Mouse (Mus musculus): ENCODE results near the gene Tsc22d3. TPM values are rescaled to one million over a fixed set of nuclear protein-coding genes. Genes with fewer than 3 reads are reported as not detected.

Tsc22d3 gene
- polyA plus RNA-seq, 1 experiment from 2014 or later, result 34.2 TPM

DNA sequence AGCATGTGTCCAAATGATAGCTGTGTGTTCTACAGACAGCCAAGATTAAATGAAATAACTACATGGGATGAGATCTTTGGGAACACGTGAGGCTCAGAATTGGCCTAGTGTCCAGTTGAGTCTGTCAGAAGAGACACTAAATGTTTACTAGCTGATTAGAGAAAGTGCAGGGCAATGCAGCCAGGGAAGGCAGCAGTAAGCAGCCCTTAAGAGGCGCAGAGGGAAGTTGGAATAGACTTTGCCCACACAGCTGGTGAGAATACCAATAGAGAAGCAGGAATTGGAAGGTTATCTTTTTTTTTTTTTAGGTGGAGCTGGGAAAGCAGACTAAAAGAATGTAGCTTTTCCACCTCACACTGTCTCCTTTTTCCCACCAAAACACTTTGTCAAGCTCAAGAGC is 61.8 kb downstream of the Tsc22d3 start:
- Histone ChIP-seq H3K27ac (ENCODE audit: low read depth) (peak overlapping the region; percentile 55), H3K4me3 (ENCODE audit: low read depth, low read length) (no peak overlapping the region), H3K27me3 (ENCODE audit: insufficient read depth, low read length) (no peaks in the 10 kb centered on the region), H3K4me2 (ENCODE audit: low read depth, low read length) (0 out of 2 replicates have a peak overlapping the region, but pooled peaks have one; percentile 3), H3K36me3 (replicated peaks; ENCODE audit: insufficient read depth, low read length) (no peaks in the 10 kb centered on the region), H3K4me1 (ENCODE audit: insufficient read depth) (peaks cover 13% of the 10 kb centered on the region), H3K9ac (replicated peaks) (no peak overlapping the region), H3K9me3 (ENCODE audit: low read length) (no peaks in the 10 kb centered on the region)
- 46% methylated on average over 2 of the region's 2 CpGs for WGBS (ENCODE audit: insufficient replicate concordance)
- DNase-seq (no peak), ATAC-seq (no peak)
- TF ChIP-seq CTCF (IDR thresholded peaks at IDR 0.05; ENCODE audit: low read depth) (no peak), EP300 (IDR thresholded peaks at IDR 0.05; ENCODE audit: low read depth) (no peak)

DNA sequence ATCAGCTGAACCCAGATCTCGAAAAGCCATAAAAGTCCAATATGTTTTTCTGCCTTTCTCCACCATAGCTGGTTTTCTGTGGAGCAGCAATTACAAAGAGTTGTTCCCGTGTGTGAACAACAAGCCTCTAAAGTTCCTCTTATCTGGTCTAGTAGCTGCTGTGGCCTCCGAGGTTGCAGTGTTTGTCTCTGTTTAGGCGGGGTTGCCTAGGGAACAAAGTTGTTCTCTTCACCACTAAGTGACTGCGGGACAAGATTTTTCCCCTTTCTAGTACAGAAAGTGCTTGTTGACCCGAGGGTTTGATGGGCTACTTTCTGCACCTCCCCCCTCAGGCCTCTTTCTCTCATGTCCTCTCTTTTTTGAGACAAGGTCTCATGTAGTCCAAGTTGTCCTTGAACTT is 62.8 kb downstream of the Tsc22d3 start:
- H3K27ac ChIP-seq (ENCODE audit: low read depth), result peak overlapping the region; percentile 60
- peak; percentile 50 for ATAC-seq

GRCm38 (mm10) chrX:140535487-140535886 is 65.0 kb downstream of the Tsc22d3 start:
- ATAC-seq (no peak), DNase-seq (no peak)
- Histone ChIP-seq H3K36me3 (replicated peaks; ENCODE audit: insufficient read depth, low read length) (no peaks in the 10 kb centered on the region), H3K9ac (replicated peaks) (no peak overlapping the region), H3K4me2 (ENCODE audit: low read depth, low read length) (no peak overlapping the region), H3K9me3 (ENCODE audit: low read length) (no peaks in the 10 kb centered on the region), H3K27me3 (ENCODE audit: insufficient read depth, low read length) (no peaks in the 10 kb centered on the region), H3K4me3 (ENCODE audit: low read depth, low read length) (no peak overlapping the region), H3K4me1 (ENCODE audit: insufficient read depth) (peaks cover 13% of the 10 kb centered on the region), H3K27ac (ENCODE audit: low read depth) (no peak overlapping the region)
- no peak for TF ChIP-seq CTCF (IDR thresholded peaks at IDR 0.05; ENCODE audit: low read depth)
- no peak for TF ChIP-seq EP300 (IDR thresholded peaks at IDR 0.05; ENCODE audit: low read depth)
- 64% methylated on average over 1 of the region's 1 CpGs for WGBS (ENCODE audit: insufficient replicate concordance)

More for the DNA sequence above, 62.8 kb downstream of the Tsc22d3 start:
- Histone ChIP-seq H3K4me1 (ENCODE audit: insufficient read depth) (peaks cover 11% of the 10 kb centered on the region), H3K27me3 (ENCODE audit: insufficient read depth, low read length) (no peaks in the 10 kb centered on the region), H3K9ac (replicated peaks) (no peak overlapping the region), H3K4me3 (ENCODE audit: low read depth, low read length) (no peak overlapping the region), H3K36me3 (replicated peaks; ENCODE audit: insufficient read depth, low read length) (no peaks in the 10 kb centered on the region), H3K9me3 (ENCODE audit: low read length) (no peaks in the 10 kb centered on the region), H3K4me2 (ENCODE audit: low read depth, low read length) (no peak overlapping the region)
- TF ChIP-seq EP300 (IDR thresholded peaks at IDR 0.05; ENCODE audit: low read depth), result peak; percentile 55; the same call in 1 of the 2 replicates
- no peak for TF ChIP-seq CTCF (IDR thresholded peaks at IDR 0.05; ENCODE audit: low read depth)
- WGBS (ENCODE audit: insufficient replicate concordance), result 30% methylated on average over 6 of the region's 6 CpGs
- DNase-seq, result peak; percentile 46

DNA sequence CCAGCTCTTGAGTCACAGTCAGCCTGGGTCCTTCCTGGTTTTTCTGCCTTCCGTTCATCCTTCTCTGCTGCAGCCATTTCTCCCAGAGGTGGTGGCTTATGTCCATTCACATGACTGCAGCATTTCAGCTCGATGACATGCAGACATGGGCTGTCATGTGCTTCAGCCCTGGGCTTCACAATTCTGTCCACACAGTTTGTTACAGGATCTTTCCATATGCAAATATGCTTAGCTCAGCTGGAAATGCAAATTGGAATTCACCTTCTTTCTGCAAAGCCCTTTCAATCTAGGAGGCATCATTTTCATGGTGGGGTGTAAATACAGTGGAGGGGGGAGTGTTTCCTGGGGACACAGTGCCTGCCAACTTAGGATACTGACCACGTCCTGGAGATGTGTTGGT is 66.2 kb downstream of the Tsc22d3 start:
- H3K36me3 ChIP-seq (replicated peaks; ENCODE audit: insufficient read depth, low read length), result no peaks in the 10 kb centered on the region
- 75% methylated on average over 3 of the region's 3 CpGs for WGBS (ENCODE audit: insufficient replicate concordance)
- ATAC-seq (no peak), DNase-seq (no peak)
- H3K4me1 ChIP-seq (ENCODE audit: insufficient read depth), result peaks cover 16% of the 10 kb centered on the region
- H3K9me3 ChIP-seq (ENCODE audit: low read length), result no peaks in the 10 kb centered on the region
- no peak for TF ChIP-seq EP300 (IDR thresholded peaks at IDR 0.05; ENCODE audit: low read depth)
- TF ChIP-seq CTCF (IDR thresholded peaks at IDR 0.05; ENCODE audit: low read depth), result no peak
- H3K27me3 ChIP-seq (ENCODE audit: insufficient read depth, low read length), result no peaks in the 10 kb centered on the region
- no peak overlapping the region for H3K4me3 ChIP-seq (ENCODE audit: low read depth, low read length)
- H3K9ac ChIP-seq (replicated peaks), result no peak overlapping the region
- no peak overlapping the region for H3K27ac ChIP-seq (ENCODE audit: low read depth)
- no peak overlapping the region for H3K4me2 ChIP-seq (ENCODE audit: low read depth, low read length)

DNA sequence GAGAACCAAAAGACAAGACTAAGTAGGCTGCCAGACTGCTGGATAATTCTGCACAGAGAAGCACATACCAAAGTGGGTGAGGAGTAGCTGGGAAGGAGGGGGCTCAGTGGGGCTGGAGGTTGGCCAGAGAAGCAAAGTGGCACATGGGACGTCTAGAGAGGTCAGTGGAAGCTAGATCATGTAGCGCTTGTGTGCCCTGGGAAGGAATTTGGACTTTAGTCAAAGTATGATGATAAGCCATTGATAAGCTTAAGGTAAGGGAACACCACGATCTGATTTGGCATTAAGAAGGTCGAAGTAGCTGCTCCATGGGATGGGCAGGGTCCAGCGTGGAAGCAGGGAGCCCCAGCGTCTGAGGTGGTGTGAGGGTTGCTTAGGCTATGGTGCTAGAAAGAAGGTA is 68.1 kb downstream of the Tsc22d3 start:
- DNase-seq, result no peak
- WGBS (ENCODE audit: insufficient replicate concordance), result 53% methylated on average over 6 of the region's 6 CpGs
- no peaks in the 10 kb centered on the region for H3K27me3 ChIP-seq (ENCODE audit: insufficient read depth, low read length)
- H3K4me2 ChIP-seq (ENCODE audit: low read depth, low read length), result no peak overlapping the region
- H3K9me3 ChIP-seq (ENCODE audit: low read length), result no peaks in the 10 kb centered on the region
- TF ChIP-seq CTCF (IDR thresholded peaks at IDR 0.05; ENCODE audit: low read depth) (no peak), EP300 (IDR thresholded peaks at IDR 0.05; ENCODE audit: low read depth) (no peak)
- ATAC-seq, result peak; percentile 47; the same call in 1 of the 2 replicates
- H3K36me3 ChIP-seq (replicated peaks; ENCODE audit: insufficient read depth, low read length), result no peaks in the 10 kb centered on the region
- H3K4me3 ChIP-seq (ENCODE audit: low read depth, low read length), result no peak overlapping the region
- peaks cover 10% of the 10 kb centered on the region for H3K4me1 ChIP-seq (ENCODE audit: insufficient read depth)
- H3K9ac ChIP-seq (replicated peaks), result no peak overlapping the region
- no peak overlapping the region for H3K27ac ChIP-seq (ENCODE audit: low read depth)

GRCm38 (mm10) chrX:140531356-140531755 is 69.1 kb downstream of the Tsc22d3 start:
- no peaks in the 10 kb centered on the region for H3K9me3 ChIP-seq (ENCODE audit: low read length)
- no peak overlapping the region for H3K27ac ChIP-seq (ENCODE audit: low read depth)
- H3K4me1 ChIP-seq (ENCODE audit: insufficient read depth), result peaks cover 7% of the 10 kb centered on the region
- H3K4me3 ChIP-seq (ENCODE audit: low read depth, low read length), result no peak overlapping the region
- H3K27me3 ChIP-seq (ENCODE audit: insufficient read depth, low read length), result no peaks in the 10 kb centered on the region
- 76% methylated on average over 2 of the region's 2 CpGs for WGBS (ENCODE audit: insufficient replicate concordance)
- no peak for ATAC-seq
- TF ChIP-seq CTCF (IDR thresholded peaks at IDR 0.05; ENCODE audit: low read depth) (no peak), EP300 (IDR thresholded peaks at IDR 0.05; ENCODE audit: low read depth) (no peak)
- no peak for DNase-seq
- no peaks in the 10 kb centered on the region for H3K36me3 ChIP-seq (replicated peaks; ENCODE audit: insufficient read depth, low read length)
- H3K9ac ChIP-seq (replicated peaks), result no peak overlapping the region
- H3K4me2 ChIP-seq (ENCODE audit: low read depth, low read length), result no peak overlapping the region

- 56% methylated on average over 5 of the region's 5 CpGs for WGBS (ENCODE audit: insufficient replicate concordance)
- Histone ChIP-seq H3K9ac (replicated peaks) (no peak overlapping the region), H3K4me3 (ENCODE audit: low read depth, low read length) (no peak overlapping the region), H3K36me3 (replicated peaks; ENCODE audit: insufficient read depth, low read length) (no peaks in the 10 kb centered on the region), H3K27me3 (ENCODE audit: insufficient read depth, low read length) (no peaks in the 10 kb centered on the region), H3K4me1 (ENCODE audit: insufficient read depth) (peaks cover 10% of the 10 kb centered on the region), H3K9me3 (ENCODE audit: low read length) (no peaks in the 10 kb centered on the region), H3K27ac (ENCODE audit: low read depth) (no peak overlapping the region), H3K4me2 (ENCODE audit: low read depth, low read length) (no peak overlapping the region)
- TF ChIP-seq EP300 (IDR thresholded peaks at IDR 0.05; ENCODE audit: low read depth), result no peak
- no peak for DNase-seq
- no peak for ATAC-seq
These were observed 69.8 kb downstream of the Tsc22d3 start for GRCm38 (mm10) chrX:140530632-140531031.

Measured in liver, postnatal 0 days (tissue).